Mouse (Mus musculus) hematopoietic stem cell, adult 5-6 weeks (primary cell): Measurements from ENCODE around the gene Zp3. TPM values are rescaled to one million over a fixed set of nuclear protein-coding genes. Genes with fewer than 3 reads are reported as not detected.

Experiments used
- ATAC-seq, 2 experiments: fragments of 125-278 bp in 1 of 2; replicated peaks in 1 of 2; 2 replicates each; pipeline ENCODE4 v1.8.0; 2016 to 2017; ENCODE audit warnings: inconsistent platforms in 2 of 2, mild to moderate bottlenecking in 2 of 2, moderate number of reproducible peaks in 2 of 2, low read depth in 1 of 2, moderate TSS enrichment in 1 of 2; ENCODE audit not compliant: low FRiP score in 2 of 2, poor library complexity in 2 of 2, severe bottlenecking in 2 of 2, insufficient read depth in 1 of 2, low TSS enrichment in 1 of 2
- total RNA-seq: library from RNA; stranded (forward); fragments of 172-1452, 232-1000 nt; gene quantifications from 2 replicates; pipeline ENCODE4 v1.2.3, GENCODE M21; 2017

Zp3 gene
- total RNA-seq, 1 experiment from 2014 or later: not detected

- peak; percentile 84 to 87 for ATAC-seq
Observed at GRCm38 (mm10) chr5:135957207-135957974, 22.5 kb upstream of the Zp3 start.

- ATAC-seq: no peak
Observed at GRCm38 (mm10) chr5:135958367-135958766, 21.5 kb upstream of the Zp3 start.

GRCm38 (mm10) chr5:135959911-135960310 is 20.0 kb upstream of the Zp3 start:
- no peak for ATAC-seq

GRCm38 (mm10) chr5:135960909-135961635 is 18.8 kb upstream of the Zp3 start:
- no peak for ATAC-seq

- ATAC-seq: no peak
Observed at GRCm38 (mm10) chr5:135962125-135962491, 17.8 kb upstream of the Zp3 start.

- ATAC-seq: peak; percentile 86 to 88
Observed at GRCm38 (mm10) chr5:135962492-135963279, 17.2 kb upstream of the Zp3 start.

- no peak for ATAC-seq
Observed at GRCm38 (mm10) chr5:135963280-135963627, 16.6 kb upstream of the Zp3 start.

GRCm38 (mm10) chr5:135965501-135965930 is 14.4 kb upstream of the Zp3 start:
- no peak for ATAC-seq

- no peak for ATAC-seq
Observed at GRCm38 (mm10) chr5:135966866-135967265, 13.0 kb upstream of the Zp3 start.

GRCm38 (mm10) chr5:135968781-135969180 is 11.1 kb upstream of the Zp3 start:
- ATAC-seq: no peak; a peak in 1 of 4 replicates

- ATAC-seq: no peak
Observed at GRCm38 (mm10) chr5:135970247-135970646, 9.7 kb upstream of the Zp3 start.

- no peak for ATAC-seq
Observed at GRCm38 (mm10) chr5:135971876-135972275, 8.0 kb upstream of the Zp3 start.

- ATAC-seq: no peak
Observed at GRCm38 (mm10) chr5:135974365-135974764, 5.5 kb upstream of the Zp3 start, which contains the start of gene Ssc4d. Ssc4d (minus strand) TSS chr5:135974531.

- no peak for ATAC-seq
Observed at GRCm38 (mm10) chr5:135975893-135976668, 3.8 kb upstream of the Zp3 start.

- ATAC-seq: no peak
Observed at GRCm38 (mm10) chr5:135979381-135979780, 518 bp upstream of the Zp3 start.

- peak; percentile 65 to 84 for ATAC-seq
Observed at GRCm38 (mm10) chr5:135982398-135982797, 2.5 kb downstream of the Zp3 start.

- ATAC-seq: no peak
Observed at GRCm38 (mm10) chr5:135984546-135985044, 4.7 kb downstream of the Zp3 start.
